9 mouse cellular contexts compared by ENCODE assay signal in genomic region chr16:22564259-22564906, GRCm38 (mm10).
A peak's percentile ranks its signal among the peaks of the same experiment; 100 is the strongest.
DNase-seq lines count a peak whose midpoint lies in the region; ATAC-seq lines count a peak whose summit lies in the region.
"Had no signal": no experiment of that assay in that cellular context is flagged by ENCODE, and none has a peak within 500 bp of the region (broad histone marks: within the 10 kb centered on the region; RNA-seq: fewer than 3 reads in every experiment).

No protein-coding gene starts in this region.

- H3K4me2 ChIP-seq in hindbrain, embryonic 12.5 days (replicated peaks), result no peak overlapping the region
- H3K4me2 ChIP-seq in kidney, embryonic 15.5 days, result no peak overlapping the region
- H3K4me2 ChIP-seq: liver, embryonic 15.5 days had no signal

- ATAC-seq in hindbrain, embryonic 12.5 days (ENCODE audit: low FRiP score), result no peak
- ATAC-seq in kidney, embryonic 15.5 days (replicated peaks; ENCODE audit: low FRiP score), result 0 out of 2 replicates have a peak, but pooled peaks have one; percentile 18

- H3K9me3 ChIP-seq in hindbrain, embryonic 10.5 days, result no peaks in the 10 kb centered on the region
- H3K9me3 ChIP-seq in hindbrain, embryonic 12.5 days (replicated peaks), result no peaks in the 10 kb centered on the region
- H3K9me3 ChIP-seq in embryonic facial prominence, embryonic 10.5 days, result no peaks in the 10 kb centered on the region
- no peaks in the 10 kb centered on the region for H3K9me3 ChIP-seq in kidney, embryonic 15.5 days (replicated peaks)
- H3K9me3 ChIP-seq: liver, embryonic 15.5 days had no signal

- peak; percentile 74 for DNase-seq in hindbrain, embryonic 10.5 days (ENCODE audit: low spot score)
- peak; percentile 72 for DNase-seq in adrenal gland, postnatal 25 days
- peak; percentile 74 for DNase-seq in embryonic facial prominence, embryonic 10.5 days (ENCODE audit: low spot score)
- peak; percentile 63 to 71 for DNase-seq in heart, adult 9 months (ENCODE audit: low spot score in 2 of 2)
- DNase-seq in lung, postnatal 25 days (ENCODE audit: low spot score), result peak; percentile 65
- DNase-seq in right cerebral cortex, postnatal 14 days, result peak; percentile 66

- H3K27me3 ChIP-seq in hindbrain, embryonic 10.5 days (ENCODE audit: insufficient read depth, poor library complexity, severe bottlenecking), result no peaks in the 10 kb centered on the region
- no peaks in the 10 kb centered on the region for H3K27me3 ChIP-seq in hindbrain, embryonic 12.5 days
- H3K27me3 ChIP-seq in embryonic facial prominence, embryonic 10.5 days (replicated peaks; ENCODE audit: low read depth, poor library complexity, severe bottlenecking), result 0 out of 2 replicates have a peak, but pooled peaks cover 4% of the 10 kb centered on the region
- no peaks in the 10 kb centered on the region for H3K27me3 ChIP-seq in kidney, embryonic 15.5 days
- H3K27me3 ChIP-seq: liver, embryonic 15.5 days had no signal

- H3K36me3 ChIP-seq in hindbrain, embryonic 10.5 days, result no peaks in the 10 kb centered on the region
- H3K36me3 ChIP-seq in hindbrain, embryonic 12.5 days, result no peaks in the 10 kb centered on the region
- no peaks in the 10 kb centered on the region for H3K36me3 ChIP-seq in embryonic facial prominence, embryonic 10.5 days (replicated peaks)
- H3K36me3 ChIP-seq in kidney, embryonic 15.5 days, result no peaks in the 10 kb centered on the region
- H3K36me3 ChIP-seq: liver, embryonic 15.5 days had no signal

- H3K9ac ChIP-seq in hindbrain, embryonic 12.5 days, result no peak overlapping the region
- no peak overlapping the region for H3K9ac ChIP-seq in kidney, embryonic 15.5 days
- H3K9ac ChIP-seq: liver, embryonic 15.5 days had no signal

- no peaks in the 10 kb centered on the region; the same call in 1 of the 2 replicates for H3K4me1 ChIP-seq in hindbrain, embryonic 10.5 days (replicated peaks)
- no peaks in the 10 kb centered on the region for H3K4me1 ChIP-seq in hindbrain, embryonic 12.5 days
- H3K4me1 ChIP-seq in embryonic facial prominence, embryonic 10.5 days, result no peaks in the 10 kb centered on the region
- no peaks in the 10 kb centered on the region for H3K4me1 ChIP-seq in kidney, embryonic 15.5 days
- H3K4me1 ChIP-seq: liver, embryonic 15.5 days had no signal

- no peak overlapping the region for H3K27ac ChIP-seq in hindbrain, embryonic 10.5 days
- no peak overlapping the region for H3K27ac ChIP-seq in hindbrain, embryonic 12.5 days
- no peak overlapping the region for H3K27ac ChIP-seq in embryonic facial prominence, embryonic 10.5 days (replicated peaks)
- H3K27ac ChIP-seq in kidney, embryonic 15.5 days, result no peak overlapping the region
- H3K27ac ChIP-seq: liver, embryonic 15.5 days had no signal

- no peak overlapping the region for H3K4me3 ChIP-seq in hindbrain, embryonic 10.5 days
- H3K4me3 ChIP-seq in hindbrain, embryonic 12.5 days, result no peak overlapping the region
- no peak overlapping the region for H3K4me3 ChIP-seq in embryonic facial prominence, embryonic 10.5 days
- H3K4me3 ChIP-seq in kidney, embryonic 15.5 days (replicated peaks), result no peak overlapping the region
- H3K4me3 ChIP-seq: liver, embryonic 15.5 days had no signal

- WGBS in hindbrain, embryonic 10.5 days, result 60% methylated on average over 14 of the region's 14 CpGs
- WGBS in hindbrain, embryonic 12.5 days, result 64% methylated on average over 14 of the region's 14 CpGs
- 59% methylated on average over 14 of the region's 14 CpGs for WGBS in embryonic facial prominence, embryonic 10.5 days
- 62% methylated on average over 14 of the region's 14 CpGs for whole genome bisulfite sequencing in kidney, embryonic 15.5 days
